Mouse (Mus musculus) CH12.LX (cell line): ENCODE data around the gene Ttc25. TPM values are rescaled to one million over a fixed set of nuclear protein-coding genes. Genes with fewer than 3 reads are reported as not detected.

Experiments used
- DNase-seq: peaks from one replicate; pipeline ENCODE4 v3.0.0-alpha.2; 2013; ENCODE audit errors: extremely low read depth
- H3K27ac ChIP-seq: 2 replicates; pipeline ENCODE4 v1.5.1; 2012; ENCODE audit warnings: low read depth, mild to moderate bottlenecking, control low read depth, moderate library complexity; ENCODE audit not compliant: insufficient read depth
- H3K27me3 ChIP-seq: replicated peaks from 2 replicates; pipeline ENCODE3; 2012; ENCODE audit warnings: inconsistent platforms
- H3K36me3 ChIP-seq, 2 experiments: replicated peaks in 1 of 2; 2 replicates each; pipeline versions ENCODE3 to v1.6.1; 2012; ENCODE audit warnings: inconsistent platforms in 1 of 2, low read length in 1 of 2, mild to moderate bottlenecking in 1 of 2, mixed read lengths in 1 of 2, moderate library complexity in 1 of 2; ENCODE audit not compliant: control insufficient read depth in 1 of 2, insufficient read depth in 1 of 2
- H3K4me1 ChIP-seq, 2 experiments: 2 replicates each; pipeline ENCODE4 v1.6.1; 2012; ENCODE audit warnings: inconsistent platforms in 1 of 2, moderate library complexity in 1 of 2; ENCODE audit not compliant: insufficient read depth in 2 of 2, control insufficient read depth in 1 of 2
- H3K4me2 ChIP-seq: 2 replicates; pipeline ENCODE4 v1.6.1; 2012; ENCODE audit warnings: low read depth, mild to moderate bottlenecking, control low read depth; ENCODE audit not compliant: poor library complexity, insufficient read depth, severe bottlenecking
- H3K4me3 ChIP-seq, 3 experiments: fragments of 150-350 bp in 1 of 3; sonication (generic) in 1 of 3; replicated peaks in 1 of 3; 2 replicates each; pipeline versions ENCODE3 to v1.5.1; 2011 to 2012; ENCODE audit warnings: low read depth in 2 of 3, low read length in 2 of 3, mild to moderate bottlenecking in 2 of 3, moderate library complexity in 2 of 3, control low read depth in 1 of 3, improper control_type of control experiment in 1 of 3, inconsistent platforms in 1 of 3, mixed read lengths in 1 of 3; ENCODE audit not compliant: poor library complexity in 1 of 3
- H3K79me2 ChIP-seq: replicated peaks from 2 replicates; pipeline ENCODE4 v1.6.1; 2012; ENCODE audit warnings: mild to moderate bottlenecking, moderate library complexity; ENCODE audit not compliant: control insufficient read depth, poor library complexity, insufficient read depth, severe bottlenecking; ENCODE audit errors: extremely low read depth
- H3K9ac ChIP-seq: 2 replicates; pipeline ENCODE4 v1.6.1; 2012; ENCODE audit warnings: low read depth, mild to moderate bottlenecking, control low read depth, moderate library complexity; ENCODE audit not compliant: insufficient read depth
- H3K9me3 ChIP-seq: replicated peaks from 2 replicates; pipeline ENCODE3; 2012; ENCODE audit warnings: low read length, inconsistent platforms, mixed read lengths
- BHLHE40 ChIP-seq: IDR thresholded peaks from 2 replicates; pipeline ENCODE4 v1.6.1; 2011; ENCODE audit warnings: mild to moderate bottlenecking, low read depth, low read length, improper control_type of control experiment
- CHD1 ChIP-seq: IDR thresholded peaks from 2 replicates; pipeline ENCODE4 v1.6.1; 2012; ENCODE audit warnings: low read depth, low read length, improper control_type of control experiment, inconsistent platforms
- E2F4 ChIP-seq: IDR thresholded peaks from 2 replicates; pipeline ENCODE4 v1.6.1; 2011; ENCODE audit warnings: low read depth, low read length, improper control_type of control experiment; ENCODE audit not compliant: insufficient replicate concordance
- ELF1 ChIP-seq: IDR thresholded peaks from 2 replicates; pipeline ENCODE4 v1.6.1; 2014; ENCODE audit warnings: low read depth, mild to moderate bottlenecking, inconsistent platforms, low read length, improper control_type of control experiment
- EP300 ChIP-seq: IDR thresholded peaks from 2 replicates; pipeline ENCODE4 v1.6.1; 2011; ENCODE audit warnings: low read length, improper control_type of control experiment
- ETS1 ChIP-seq: conservative IDR thresholded peaks from 2 replicates; pipeline ENCODE4 v1.6.1; 2012; ENCODE audit warnings: low read depth, mild to moderate bottlenecking, inconsistent platforms, low read length, improper control_type of control experiment, moderate library complexity
- GABPA ChIP-seq: IDR thresholded peaks from 2 replicates; pipeline ENCODE4 v1.6.1; 2012; ENCODE audit warnings: low read depth, low read length, improper control_type of control experiment, inconsistent platforms; ENCODE audit not compliant: insufficient replicate concordance
- HCFC1 ChIP-seq: IDR thresholded peaks from 2 replicates; pipeline ENCODE4 v1.6.1; 2012; ENCODE audit warnings: low read depth, mild to moderate bottlenecking, inconsistent platforms, low read length, improper control_type of control experiment
- IRF4 ChIP-seq: IDR thresholded peaks from 2 replicates; pipeline ENCODE4 v1.6.1; 2014; ENCODE audit warnings: low read depth, mild to moderate bottlenecking, inconsistent platforms, low read length, improper control_type of control experiment
- JUN ChIP-seq: IDR thresholded peaks from 2 replicates; pipeline ENCODE4 v1.6.1; 2011; ENCODE audit warnings: low read depth, mild to moderate bottlenecking, low read length, improper control_type of control experiment, moderate library complexity; ENCODE audit not compliant: insufficient read depth
- JUND ChIP-seq: conservative IDR thresholded peaks from 2 replicates; pipeline ENCODE4 v1.6.1; 2011; ENCODE audit warnings: low read depth, low read length, improper control_type of control experiment
- KAT2A ChIP-seq: IDR thresholded peaks from 2 replicates; pipeline ENCODE4 v1.6.1; 2012; ENCODE audit warnings: low read length, improper control_type of control experiment, inconsistent platforms; ENCODE audit not compliant: insufficient replicate concordance
- MAZ ChIP-seq: IDR thresholded peaks from 2 replicates; pipeline ENCODE4 v1.6.1; 2012; ENCODE audit warnings: low read depth, mild to moderate bottlenecking, inconsistent platforms, low read length, improper control_type of control experiment, moderate library complexity
- MYC ChIP-seq: IDR thresholded peaks from 2 replicates; pipeline ENCODE4 v1.6.1; 2011; ENCODE audit warnings: low read depth, mild to moderate bottlenecking, improper control_type of control experiment, low read length
- NELFE ChIP-seq: IDR thresholded peaks from 2 replicates; pipeline ENCODE4 v1.6.1; 2011; ENCODE audit warnings: low read depth, low read length, improper control_type of control experiment
- NRF1 ChIP-seq: IDR thresholded peaks from 2 replicates; pipeline ENCODE4 v1.6.1; 2014; ENCODE audit warnings: low read depth, mild to moderate bottlenecking, inconsistent platforms, low read length, improper control_type of control experiment, moderate library complexity
- PAX5 ChIP-seq: IDR thresholded peaks from 2 replicates; pipeline ENCODE4 v1.6.1; 2012; ENCODE audit warnings: low read length, inconsistent platforms, mixed read lengths
- RAD21 ChIP-seq: IDR thresholded peaks from 2 replicates; pipeline ENCODE4 v1.6.1; 2011; ENCODE audit warnings: low read depth, mild to moderate bottlenecking, low read length, improper control_type of control experiment, moderate library complexity
- RCOR1 ChIP-seq: conservative IDR thresholded peaks from 2 replicates; pipeline ENCODE4 v1.6.1; 2012; ENCODE audit warnings: low read depth, mild to moderate bottlenecking, inconsistent platforms, low read length, improper control_type of control experiment
- SIN3A ChIP-seq: IDR thresholded peaks from 2 replicates; pipeline ENCODE4 v1.6.1; 2012; ENCODE audit warnings: low read length, improper control_type of control experiment, inconsistent platforms
- SMC3 ChIP-seq: IDR thresholded peaks from 2 replicates; pipeline ENCODE4 v1.6.1; 2011; ENCODE audit warnings: low read depth, low read length, improper control_type of control experiment
- TBP ChIP-seq: conservative IDR thresholded peaks from 2 replicates; pipeline ENCODE4 v1.6.1; 2011; ENCODE audit warnings: low read depth, low read length, improper control_type of control experiment
- TCF12 ChIP-seq: IDR thresholded peaks from 2 replicates; pipeline ENCODE4 v1.6.1; 2014; ENCODE audit warnings: low read depth, mild to moderate bottlenecking, inconsistent platforms, low read length, improper control_type of control experiment
- USF1 ChIP-seq: IDR thresholded peaks from 2 replicates; pipeline ENCODE4 v1.6.1; 2014; ENCODE audit warnings: low read depth, mild to moderate bottlenecking, inconsistent platforms, low read length, improper control_type of control experiment
- USF2 ChIP-seq: conservative IDR thresholded peaks from 2 replicates; pipeline ENCODE4 v1.6.1; 2011; ENCODE audit warnings: low read depth, low read length, improper control_type of control experiment
- ZC3H11A ChIP-seq: IDR thresholded peaks from 2 replicates; pipeline ENCODE4 v1.6.1; 2012; ENCODE audit warnings: low read depth, mild to moderate bottlenecking, inconsistent platforms, low read length, improper control_type of control experiment
- ZKSCAN1 ChIP-seq: IDR thresholded peaks from 2 replicates; pipeline ENCODE4 v1.6.1; 2012; ENCODE audit warnings: low read depth, inconsistent platforms, low read length, improper control_type of control experiment, borderline replicate concordance
- ZMIZ1 ChIP-seq: IDR thresholded peaks from 2 replicates; pipeline ENCODE4 v1.6.1; 2012; ENCODE audit warnings: low read depth, mild to moderate bottlenecking, inconsistent platforms, low read length, improper control_type of control experiment
- ZNF384 ChIP-seq: IDR thresholded peaks from 2 replicates; pipeline ENCODE4 v1.6.1; 2012; ENCODE audit warnings: low read depth, low read length, improper control_type of control experiment, inconsistent platforms
- dilution Hi-C: fragments of 300-500 bp; cut with MboI; formaldehyde crosslinking; loops from 2 replicates; pipeline ENCODE4 v1.14.3; 2020; ENCODE audit warnings: low sequenced_read_pairs; ENCODE audit not compliant: extremely low pct_unique_long_range_greater_than_20kb, extremely low pct_ligation_motif_present
- in situ Hi-C: fragments of 300-500 bp; cut with MboI; formaldehyde crosslinking; loops from 3 replicates; pipeline ENCODE4 v1.14.3; 2019; ENCODE audit warnings: low sequenced_read_pairs, low pct_ligation_motif_present, low pct_unique_long_range_greater_than_20kb, mixed read lengths
- polyA plus RNA-seq: library from polyadenylated mRNA; unstranded; fragments of >175 nt; gene quantifications from 2 replicates; pipeline ENCODE4 v1.2.1, GENCODE M21; 2012; ENCODE audit warnings: low read depth; ENCODE audit not compliant: insufficient read length
- total RNA-seq, 2 experiments: library from RNA; depleted of rRNA; stranded (reverse); fragments of 300-350 nt in 1 of 2; fragments of >200 nt in 1 of 2; gene quantifications; 2 replicates each; pipeline ENCODE4 v1.2.3; 2012 to 2014

The Ttc25 gene
- total and polyA plus RNA-seq, 3 experiments, result 0.51 to 12.8 (median 1.3) TPM

DNA sequence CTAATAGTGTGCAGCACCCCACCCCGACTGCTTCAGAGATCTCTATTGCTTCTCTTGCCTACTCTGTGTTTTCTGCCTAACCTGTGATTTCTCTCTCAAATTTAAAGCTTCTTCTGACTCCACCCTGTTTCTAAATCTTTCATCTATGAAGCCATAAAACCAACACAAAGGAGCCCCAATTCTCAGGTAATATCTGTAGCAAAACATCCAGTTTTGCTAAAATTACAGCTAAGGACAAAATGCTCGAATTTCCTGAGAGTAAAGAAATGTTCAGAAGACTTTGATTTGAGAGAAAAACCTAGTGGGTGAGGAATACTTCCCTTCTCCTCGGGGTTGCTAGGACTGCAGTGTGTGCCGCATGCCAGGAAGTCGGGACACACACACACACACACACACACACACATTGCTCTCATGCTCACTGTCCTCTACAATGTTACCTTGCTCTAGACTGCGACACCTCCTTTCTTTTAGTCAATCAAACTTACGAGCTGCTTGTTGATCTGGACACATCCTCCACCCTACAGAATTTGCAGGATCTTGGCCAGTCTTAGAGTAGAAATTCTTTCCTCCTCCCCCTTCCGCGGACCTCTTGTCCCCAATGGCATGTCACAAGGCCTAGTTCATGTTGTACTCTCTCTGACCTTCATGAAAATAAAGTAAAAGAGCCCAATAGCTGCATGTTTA, 64.7 kb downstream of the Ttc25 start:
- no peak for DNase-seq
- Histone ChIP-seq H3K4me1 (peaks cover 22 to 90% of the 10 kb centered on the region in 2 experiments), H3K36me3 (peaks cover 5 to 69% of the 10 kb centered on the region in 2 experiments), H3K9me3 (no peaks in the 10 kb centered on the region), H3K4me3 (no peak overlapping the region), H3K27ac (peak overlapping the region; percentile 88), H3K4me2 (peak overlapping the region; percentile 91), H3K79me2 (peaks cover 100% of the 10 kb centered on the region), H3K9ac (peak overlapping the region; percentile 65), H3K27me3 (no peaks in the 10 kb centered on the region)
- in situ Hi-C loops, result no loop called here
- TF ChIP-seq TBP (0 out of 2 replicates have a peak, but pooled peaks have one; percentile 4), EP300 (peak; percentile 22; the same call in 1 of the 2 replicates), IRF4 (peak; percentile 35; the same call in 1 of the 2 replicates), NRF1 (no peak), SIN3A (no peak), ZNF384 (no peak), USF2 (no peak), BHLHE40 (0 out of 2 replicates have a peak, but pooled peaks have one; percentile 12)
- dilution Hi-C loops, result no loop called here

DNA sequence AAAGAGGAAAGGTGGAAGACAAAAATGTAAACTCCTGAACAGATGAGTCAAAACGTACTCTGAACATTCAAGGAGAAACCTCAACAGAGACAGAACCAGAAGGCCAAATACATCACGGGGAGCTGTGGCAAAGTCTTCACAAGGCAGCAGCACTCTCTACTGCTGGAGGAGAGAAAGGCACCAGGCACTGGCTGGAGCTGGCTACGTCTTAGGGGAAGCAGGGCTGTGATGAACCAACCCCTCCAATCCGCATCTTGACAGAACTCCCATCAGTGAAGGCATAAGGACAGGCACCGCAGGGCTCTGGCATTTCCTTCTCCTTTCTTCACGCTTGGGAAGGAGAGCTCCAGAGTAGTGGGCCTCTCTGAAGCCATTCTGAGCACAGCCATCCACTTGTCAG, 66.2 kb downstream of the Ttc25 start:
- H3K4me3 ChIP-seq, result no peak overlapping the region
- H3K9ac ChIP-seq, result peak overlapping the region; percentile 3; the same call in 1 of the 2 replicates
- no peak for DNase-seq
- dilution Hi-C loops (no loop called here), in situ Hi-C loops (no loop called here)
- peak overlapping the region; percentile 30 for H3K27ac ChIP-seq
- peak overlapping the region; percentile 79 for H3K4me2 ChIP-seq
- peaks cover 12 to 68% of the 10 kb centered on the region in 2 experiments for H3K36me3 ChIP-seq
- no peaks in the 10 kb centered on the region for H3K27me3 ChIP-seq
- peaks cover 24 to 88% of the 10 kb centered on the region in 2 experiments for H3K4me1 ChIP-seq
- no peaks in the 10 kb centered on the region for H3K9me3 ChIP-seq
- H3K79me2 ChIP-seq, result peaks cover 99% of the 10 kb centered on the region
- no peak for TF ChIP-seq USF1
- 0 out of 2 replicates have a peak, but pooled peaks have one; percentile 8 for TF ChIP-seq ELF1
- TF ChIP-seq SMC3, result peak; percentile 88
- 0 out of 2 replicates have a peak, but pooled peaks have one; percentile 29 for TF ChIP-seq NRF1
- no peak for TF ChIP-seq E2F4
- TF ChIP-seq GABPA, result no peak
- TF ChIP-seq BHLHE40, result peak; percentile 31; the same call in 1 of the 2 replicates
- TF ChIP-seq JUND, result peak; percentile 70
- TF ChIP-seq ZC3H11A, result peak; percentile 41; the same call in 1 of the 2 replicates
- TF ChIP-seq NELFE, result no peak
- TF ChIP-seq EP300, result peak; percentile 69; the same call in 1 of the 2 replicates
- no peak for TF ChIP-seq ZMIZ1
- 0 out of 2 replicates have a peak, but pooled peaks have one; percentile 15 for TF ChIP-seq JUN
- peak; percentile 91 for TF ChIP-seq RAD21
- 0 out of 2 replicates have a peak, but pooled peaks have one; percentile 37 for TF ChIP-seq TCF12
- peak; percentile 67; the same call in 1 of the 2 replicates for TF ChIP-seq MYC
- TF ChIP-seq HCFC1, result no peak
- no peak for TF ChIP-seq RCOR1
- TF ChIP-seq MAZ, result 0 out of 2 replicates have a peak, but pooled peaks have one; percentile 32
- TF ChIP-seq ETS1, result peak; percentile 45; the same call in 1 of the 2 replicates
- TF ChIP-seq KAT2A, result no peak
- TF ChIP-seq TBP, result no peak
- TF ChIP-seq PAX5, result no peak
- no peak for TF ChIP-seq ZKSCAN1
- no peak for TF ChIP-seq CHD1
- TF ChIP-seq USF2, result no peak
